Mouse (Mus musculus): Measurements from ENCODE around the gene Cidec.
A peak's percentile ranks its signal among the peaks of the same experiment; 100 is the strongest.

Gene Cidec

DNA sequence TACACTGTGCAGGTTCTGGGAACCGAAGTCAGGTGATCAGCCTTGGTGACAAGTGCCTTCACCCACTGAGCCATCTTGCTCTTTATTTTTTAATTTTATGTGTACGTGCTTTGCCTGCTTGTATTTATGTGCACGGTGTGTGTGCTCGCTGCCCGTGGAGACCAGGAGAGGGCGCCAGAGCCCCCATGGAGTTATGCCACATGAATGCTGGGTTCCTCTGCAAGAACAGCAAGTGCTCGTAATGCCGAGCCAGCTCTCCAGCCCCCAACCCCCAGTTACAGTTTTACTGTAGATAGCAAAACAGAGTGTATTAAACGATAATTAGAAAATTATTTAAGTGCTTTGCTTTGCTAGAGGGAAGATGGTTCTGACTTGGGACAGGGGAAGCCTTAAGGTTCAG, 28.9 kb downstream of the Cidec start:
- no peak for DNase-seq (ENCODE audit: low read depth, low spot score)

DNA sequence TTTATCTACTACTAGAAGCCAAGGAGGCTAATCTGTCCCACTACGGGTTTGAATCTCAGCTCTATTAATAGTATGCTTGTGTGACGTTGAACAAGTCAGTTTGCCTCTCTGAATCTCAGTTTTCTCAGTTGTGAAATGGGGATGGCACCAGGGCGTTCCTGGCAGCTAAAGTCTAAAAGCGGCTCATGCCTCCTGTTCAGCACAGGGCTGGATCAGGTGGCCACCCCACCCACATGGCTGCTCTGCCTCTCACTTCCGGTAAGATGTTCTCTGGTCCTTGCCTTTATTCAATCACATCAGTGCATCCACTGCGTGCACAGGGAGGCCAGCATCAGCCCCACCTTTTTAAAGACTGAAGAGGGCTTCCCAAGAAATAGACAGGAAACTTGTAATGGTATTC, 30.1 kb downstream of the Cidec start:
- DNase-seq (ENCODE audit: low read depth, low spot score): no peak

DNA sequence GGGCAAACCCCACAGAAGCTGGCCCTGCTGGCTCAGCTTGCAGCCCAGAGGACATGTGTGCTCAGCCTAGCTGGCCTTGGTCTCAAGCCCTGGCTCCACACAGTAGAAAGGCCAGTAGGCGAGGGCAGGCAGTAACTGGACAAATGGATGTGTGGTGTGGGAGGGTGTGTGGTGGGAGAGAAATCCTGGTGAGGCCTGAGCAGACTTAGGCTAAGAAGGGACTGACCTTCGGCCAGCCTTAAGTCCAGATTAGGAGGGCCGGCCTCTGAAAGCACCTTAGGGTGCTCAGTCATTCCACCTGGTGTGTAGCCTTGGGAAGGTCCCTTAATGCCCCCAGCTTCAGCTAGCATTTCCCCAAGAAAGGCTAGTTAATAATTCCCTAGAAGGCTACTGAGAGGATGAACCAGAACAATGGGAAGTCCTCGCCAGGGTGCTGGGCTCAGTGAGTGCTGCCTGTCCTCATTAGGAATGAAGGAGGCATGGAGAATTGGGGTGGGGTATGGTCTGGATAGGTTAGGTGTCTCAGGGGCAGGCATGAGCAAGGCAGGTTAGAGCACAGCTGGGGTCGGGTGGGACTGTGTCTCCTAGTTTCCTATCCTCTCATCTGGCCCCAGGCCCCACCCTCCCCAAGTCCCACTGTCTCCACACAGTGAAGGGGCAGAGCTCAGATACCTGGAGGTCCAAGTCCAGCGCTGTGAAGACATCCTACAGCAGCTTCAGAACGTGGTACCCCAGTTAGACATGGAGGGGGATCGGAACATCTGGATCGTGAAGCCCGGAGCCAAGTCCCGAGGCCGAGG, 30.7 kb downstream of the Cidec start:
- no peak for DNase-seq (ENCODE audit: low read depth, low spot score)

DNA sequence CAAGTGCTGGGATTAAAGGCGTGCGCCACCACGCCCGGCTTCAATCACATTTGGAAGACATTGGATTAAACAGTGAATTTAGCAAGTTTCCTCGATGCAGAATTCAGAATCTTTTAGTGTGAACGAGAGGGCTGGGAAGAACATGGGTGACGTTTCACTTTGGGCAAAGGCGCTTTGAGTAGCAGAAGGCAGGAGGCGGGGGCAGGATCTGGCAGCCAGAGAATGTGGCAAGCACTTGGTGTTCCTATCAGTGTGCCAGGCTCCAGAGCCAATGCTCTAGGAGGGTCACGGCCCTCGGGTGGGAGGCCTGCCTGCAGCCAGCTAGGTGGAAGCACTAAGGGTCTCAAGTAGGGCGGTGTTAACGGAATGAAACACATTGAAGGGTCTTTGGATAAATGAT, 33.5 kb downstream of the Cidec start:
- no peak for DNase-seq (ENCODE audit: low read depth, low spot score)

DNA sequence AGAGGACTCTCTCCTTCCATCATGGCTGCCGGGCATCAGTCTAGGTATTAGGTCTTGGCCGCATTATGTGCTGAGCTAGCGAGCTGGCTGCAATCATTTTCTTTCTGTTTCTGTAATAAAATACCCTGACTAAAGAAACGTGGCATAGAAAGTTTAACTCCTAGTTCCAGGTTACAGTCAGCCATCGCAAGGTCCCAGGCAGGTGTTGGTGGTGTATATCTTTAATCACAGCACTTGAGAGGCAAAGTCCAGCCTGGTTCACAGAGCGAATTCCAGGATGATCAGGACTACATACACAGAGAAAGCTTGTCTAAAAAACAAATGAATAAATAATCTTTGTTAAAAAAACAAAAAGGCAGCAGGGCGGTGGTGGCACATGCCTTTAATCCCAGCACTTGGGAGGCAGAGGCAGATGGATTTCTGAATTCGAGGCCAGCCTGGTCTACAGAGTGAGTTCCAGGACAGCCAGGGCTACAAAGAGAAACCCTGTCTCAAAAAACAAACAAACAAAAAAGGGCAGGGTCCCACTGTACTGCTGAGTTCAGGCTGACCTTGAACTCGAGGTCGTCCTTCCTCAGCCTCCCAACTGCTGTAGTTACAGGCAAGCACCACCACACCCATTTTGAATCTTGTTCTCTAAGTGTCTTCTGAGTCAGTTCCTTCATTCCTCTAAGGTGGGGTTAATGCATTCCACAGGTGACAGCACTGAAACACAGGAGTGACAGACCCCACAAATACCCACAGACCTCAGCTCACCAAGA, 39.1 kb downstream of the Cidec start:
- no peak for DNase-seq (ENCODE audit: low read depth, low spot score)

GRCm38 (mm10) chr6:113395501-113395900, 40.1 kb downstream of the Cidec start:
- DNase-seq (ENCODE audit: low read depth, low spot score): no peak

GRCm38 (mm10) chr6:113394811-113395210, 40.7 kb downstream of the Cidec start:
- DNase-seq (ENCODE audit: low read depth, low spot score): no peak

DNA sequence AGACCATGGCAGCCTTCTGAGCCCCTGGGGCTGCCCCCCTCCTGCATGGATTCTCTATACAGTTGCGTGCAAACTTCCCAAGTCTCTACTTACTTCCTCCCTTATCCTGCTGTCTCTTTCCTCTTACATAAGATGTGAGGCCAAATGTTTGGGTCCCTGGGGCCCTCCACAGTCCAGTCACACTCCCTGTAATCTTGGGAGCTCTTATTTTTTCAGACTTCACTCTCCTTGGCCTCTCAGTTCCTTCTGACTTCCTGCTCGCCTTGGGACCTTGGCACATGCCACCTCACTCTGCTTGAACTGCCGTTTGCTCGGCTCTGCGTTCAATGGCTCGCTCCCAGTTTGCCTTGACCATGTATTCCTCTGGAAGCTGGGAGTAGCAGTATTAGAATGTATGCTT, 41.6 kb downstream of the Cidec start:
- DNase-seq (ENCODE audit: low read depth, low spot score): no peak

DNA sequence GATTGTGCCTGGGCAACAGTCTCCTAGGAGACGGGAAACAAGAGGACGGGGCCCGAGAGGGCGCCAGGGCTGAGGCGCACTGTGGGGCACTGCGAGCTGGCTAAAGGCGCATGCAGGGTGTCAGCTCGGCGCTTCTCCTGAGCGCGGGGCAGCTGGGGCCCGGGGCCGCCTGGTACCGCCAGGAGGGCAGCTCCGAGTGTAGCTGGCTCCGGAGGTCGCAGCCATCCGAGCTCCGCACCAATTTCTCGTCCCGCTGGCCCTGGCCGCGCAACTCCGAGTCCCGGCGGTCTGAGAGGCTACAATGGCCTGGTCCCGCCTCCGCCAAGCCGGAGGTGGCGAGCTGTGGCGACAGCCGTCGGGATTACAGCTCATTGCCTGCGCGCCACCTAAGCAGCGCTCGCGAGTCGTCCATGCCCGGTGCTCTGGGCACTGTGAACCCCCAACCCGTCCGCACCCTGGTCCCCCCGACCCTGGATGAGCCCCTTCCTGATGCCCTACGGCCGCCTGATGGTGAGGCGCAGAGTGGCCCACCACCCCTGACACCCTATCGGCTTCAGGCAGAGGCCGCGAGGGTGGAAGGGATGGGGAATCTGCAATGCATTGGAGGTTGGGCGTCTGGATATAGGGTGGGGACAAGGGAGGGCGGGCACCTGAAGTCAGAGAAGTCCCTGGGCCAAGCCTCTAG, 43.0 kb downstream of the Cidec start:
- no peak for DNase-seq (ENCODE audit: low read depth, low spot score)

DNA sequence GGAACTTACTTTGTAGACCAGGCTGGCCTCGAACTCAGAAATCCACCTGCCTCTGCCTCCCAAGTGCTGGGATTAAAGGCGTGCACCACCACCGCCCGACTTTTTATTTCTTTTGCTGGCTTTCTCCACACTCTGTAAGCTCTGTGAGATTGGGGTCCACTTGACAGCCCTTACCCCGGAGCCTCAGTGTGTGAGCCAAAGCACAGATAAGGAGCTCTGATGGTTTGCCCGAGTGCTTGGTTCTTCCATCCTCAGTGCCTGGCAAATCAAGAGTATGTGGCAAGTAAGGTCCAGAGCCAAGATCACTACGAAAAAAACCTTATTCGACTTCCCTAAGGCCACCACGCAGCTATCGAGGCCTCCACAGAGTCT, 43.6 kb downstream of the Cidec start:
- DNase-seq (ENCODE audit: low read depth, low spot score): no peak

GRCm38 (mm10) chr6:113390715-113391114, 44.8 kb downstream of the Cidec start:
- DNase-seq (ENCODE audit: low read depth, low spot score): no peak

GRCm38 (mm10) chr6:113388960-113389359, 46.6 kb downstream of the Cidec start, which contains the start of gene Ttll3:
TSS of gene Ttll3 (plus strand) at chr6:113389260.
- no peak for DNase-seq (ENCODE audit: low read depth, low spot score)

DNA sequence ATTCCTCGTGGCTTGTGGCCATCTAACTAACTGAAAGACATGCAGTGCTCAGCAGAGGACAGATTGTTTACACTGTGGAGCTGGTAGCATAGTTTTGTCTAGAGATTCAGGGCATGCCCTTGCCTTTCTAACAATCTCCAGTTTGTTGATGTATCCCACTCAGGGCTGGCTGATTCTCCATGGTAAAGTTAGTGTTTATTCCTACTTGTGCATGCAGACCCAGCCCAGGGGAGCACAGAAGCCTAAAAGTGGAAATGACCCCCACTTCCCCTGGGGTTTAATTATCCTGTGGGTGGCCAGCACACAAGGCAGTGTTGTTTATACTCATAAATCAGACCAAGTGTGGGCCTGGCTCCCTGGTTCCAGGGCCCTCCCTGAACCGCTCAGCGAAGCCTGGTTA, 49.5 kb downstream of the Cidec start:
- no peak for DNase-seq (ENCODE audit: low read depth, low spot score)

GRCm38 (mm10) chr6:113385160-113385714, 50.3 kb downstream of the Cidec start:
- DNase-seq (ENCODE audit: low read depth, low spot score): no peak

GRCm38 (mm10) chr6:113384351-113384927, 51.1 kb downstream of the Cidec start:
- no peak for DNase-seq (ENCODE audit: low read depth, low spot score)

- DNase-seq (ENCODE audit: low read depth, low spot score): no peak
These were observed 55.1 kb downstream of the Cidec start for GRCm38 (mm10) chr6:113380480-113380879.

DNA sequence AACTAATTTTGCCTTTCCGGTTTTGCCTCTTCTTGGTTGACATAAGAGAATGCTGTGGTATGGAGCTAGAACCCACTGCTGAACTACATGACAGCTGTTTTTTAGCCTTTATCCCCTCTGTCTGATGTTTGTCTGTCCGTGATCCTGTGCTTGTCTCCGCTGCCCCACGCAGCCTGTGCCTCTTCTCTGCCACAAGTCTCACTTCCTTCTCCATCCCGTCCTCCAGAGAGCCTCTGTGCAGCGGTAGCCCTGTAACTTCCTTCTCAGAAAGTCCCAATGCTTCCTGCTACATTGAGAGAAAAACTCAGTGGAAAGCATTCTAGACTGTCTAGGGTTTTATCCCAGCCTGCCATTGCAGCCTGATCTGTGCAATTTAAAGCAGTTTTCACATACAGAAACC, 56.3 kb downstream of the Cidec start:
- DNase-seq (ENCODE audit: low read depth, low spot score): no peak

DNA sequence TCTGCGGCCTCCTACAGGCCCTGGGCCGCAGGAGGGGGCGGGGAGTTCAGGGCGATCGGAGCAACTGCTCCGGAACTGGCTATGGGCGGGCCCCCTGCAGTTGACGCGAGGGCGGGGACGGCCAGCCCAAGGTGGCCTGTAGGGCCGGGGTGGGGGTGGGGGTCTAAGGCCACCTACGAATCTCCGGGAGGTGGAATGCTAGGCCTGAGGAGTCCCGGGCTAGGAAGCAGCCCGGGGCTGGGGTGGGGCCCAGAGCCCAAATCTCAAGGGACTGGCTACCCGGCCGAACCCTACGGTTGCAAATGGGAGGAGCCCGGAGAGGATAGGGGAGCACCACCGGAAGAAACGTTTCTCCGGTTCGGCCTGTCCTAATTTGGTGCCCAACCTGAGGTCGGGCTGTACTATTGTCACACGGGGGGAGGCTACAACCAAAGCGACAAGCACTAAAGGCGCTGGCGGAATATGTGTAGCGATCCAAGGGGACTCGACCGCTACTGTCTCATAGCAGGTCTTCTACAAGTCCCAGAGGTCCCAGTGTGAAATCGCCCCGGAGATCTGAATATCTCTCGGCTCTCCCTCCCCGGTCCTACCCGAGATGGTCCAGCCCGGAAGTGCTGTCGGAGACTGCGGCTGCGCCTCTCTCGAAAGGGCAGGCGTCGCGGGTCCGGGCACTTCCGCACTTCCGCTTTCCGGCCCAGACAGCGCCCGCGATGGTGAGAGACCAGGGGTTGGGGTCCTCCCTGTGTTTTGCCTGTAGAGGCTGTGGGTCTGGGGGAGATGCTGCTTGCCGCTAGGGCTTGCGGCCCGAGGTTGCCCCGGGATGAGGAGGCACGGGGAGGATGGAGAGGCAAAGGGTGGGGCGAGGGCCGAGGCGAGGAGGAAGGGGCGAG, 57.8 kb downstream of the Cidec start, which contains the start of the genes Tada3 and Arpc4:
TSS of gene Tada3 (minus strand) at position 388 of the 890 bp plus-strand sequence.
TSS of gene Arpc4 (plus strand) at position 620 of the 890 bp plus-strand sequence.
- DNase-seq (ENCODE audit: low read depth, low spot score): peak; percentile 95

DNA sequence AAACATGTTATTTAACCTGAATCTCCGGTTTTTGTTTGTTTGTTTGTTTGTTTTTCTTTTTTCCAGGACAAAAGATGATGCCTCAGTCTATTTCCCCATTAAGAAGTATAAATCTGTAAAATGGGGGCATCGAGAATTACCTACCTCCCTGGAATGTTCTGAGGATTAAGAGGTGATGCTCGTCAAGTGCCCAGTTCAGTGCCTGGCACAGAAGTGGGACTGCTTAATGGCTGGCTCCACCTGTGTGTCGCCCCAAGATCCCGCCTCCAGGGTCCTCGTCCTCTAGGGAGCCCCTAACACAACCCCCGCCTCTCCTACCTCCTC, 58.4 kb downstream of the Cidec start:
- DNase-seq (ENCODE audit: low read depth, low spot score): no peak

Measured in c-Kit-negative CD71-positive TER-119-positive erythroid progenitor cells, embryonic 14.5 days (primary cell).